8 mouse cellular contexts compared by ENCODE assay signal in the genomic region with DNA sequence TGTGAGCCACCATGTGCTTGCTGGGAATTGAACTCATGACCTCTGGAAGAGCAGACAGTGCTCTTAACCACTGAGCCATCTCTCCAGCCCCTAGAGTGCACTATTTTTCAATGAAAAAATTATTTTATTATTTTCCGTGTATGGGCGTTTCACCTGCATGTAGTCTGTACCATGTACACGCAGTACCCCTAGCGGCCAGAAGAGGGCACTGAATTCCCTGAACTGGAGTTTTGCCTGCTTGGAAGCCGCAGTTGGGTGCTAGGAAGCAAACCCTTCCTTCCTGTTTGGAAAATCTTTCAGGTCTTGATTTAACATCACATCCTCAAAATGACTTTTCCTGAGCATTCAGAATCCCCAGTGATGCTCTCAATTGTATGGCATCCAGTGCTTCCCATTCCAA. TPM values are rescaled to one million over a fixed set of nuclear protein-coding genes. Genes with fewer than 3 reads are reported as not detected.
A peak's percentile ranks its signal among the peaks of the same experiment; 100 is the strongest.
DNase-seq lines count a peak whose midpoint lies in the region; ATAC-seq lines count a peak whose summit lies in the region.

No protein-coding gene starts in this region.

- no peak for ATAC-seq in forebrain, embryonic 11.5 days (replicated peaks; ENCODE audit: low FRiP score)
- no peak for ATAC-seq in forebrain, embryonic 15.5 days (replicated peaks)

- H3K36me3 ChIP-seq in forebrain, embryonic 11.5 days (ENCODE audit: control insufficient read depth, insufficient read depth, low read length): no peaks in the 10 kb centered on the region
- no peaks in the 10 kb centered on the region for H3K36me3 ChIP-seq in forebrain, embryonic 15.5 days

- 22% methylated on average over 5 of the region's 5 CpGs for WGBS in forebrain, embryonic 11.5 days
- WGBS in forebrain, embryonic 15.5 days: 18% methylated on average over 5 of the region's 5 CpGs

- no peaks in the 10 kb centered on the region for H3K9me3 ChIP-seq in forebrain, embryonic 11.5 days (ENCODE audit: control insufficient read depth, low read length)
- H3K9me3 ChIP-seq in forebrain, embryonic 15.5 days: no peaks in the 10 kb centered on the region

- no peak overlapping the region for H3K9ac ChIP-seq in forebrain, embryonic 11.5 days (ENCODE audit: low read length)
- no peak overlapping the region for H3K9ac ChIP-seq in forebrain, embryonic 15.5 days (replicated peaks)

- peak; percentile 81 for DNase-seq in forebrain, embryonic 11.5 days (ENCODE audit: low spot score)
- DNase-seq in ovary, postnatal 14 days (ENCODE audit: low spot score): peak; percentile 29
- DNase-seq in ovary, adult 18-20 months (ENCODE audit: low spot score): no peak
- peak; percentile 64 for DNase-seq in cerebellum, adult 9-10 months
- DNase-seq in induced T-regulatory cell, adult 2 months (ENCODE audit: low read depth): peak; percentile 82
- peak; percentile 79 for DNase-seq in naive thymus-derived CD4-positive, alpha-beta T cell, adult 2 months (ENCODE audit: low read depth)
- DNase-seq in thymus, postnatal 4 days: peak; percentile 84

- H3K27me3 ChIP-seq in forebrain, embryonic 11.5 days (ENCODE audit: control insufficient read depth, insufficient read depth, low read length): no peaks in the 10 kb centered on the region
- no peaks in the 10 kb centered on the region for H3K27me3 ChIP-seq in forebrain, embryonic 15.5 days

- no peak overlapping the region for H3K4me2 ChIP-seq in forebrain, embryonic 11.5 days (ENCODE audit: low read depth, low read length, severe bottlenecking)
- H3K4me2 ChIP-seq in forebrain, embryonic 15.5 days (replicated peaks): no peak overlapping the region

- no peak overlapping the region for H3K27ac ChIP-seq in forebrain, embryonic 11.5 days (ENCODE audit: low read depth, low read length)
- no peak overlapping the region for H3K27ac ChIP-seq in forebrain, embryonic 15.5 days (replicated peaks)

- no peaks in the 10 kb centered on the region for H3K4me1 ChIP-seq in forebrain, embryonic 11.5 days (replicated peaks; ENCODE audit: control insufficient read depth, insufficient read depth, low read length)
- no peaks in the 10 kb centered on the region for H3K4me1 ChIP-seq in forebrain, embryonic 15.5 days

- H3K4me3 ChIP-seq in forebrain, embryonic 11.5 days (ENCODE audit: low read depth, low read length): no peak overlapping the region
- H3K4me3 ChIP-seq in forebrain, embryonic 15.5 days: no peak overlapping the region

RNA-seq across cellular contexts. Expression of a gene that starts 10.9 kb away (rescaled TPM):
- polyA plus RNA-seq in forebrain, embryonic 11.5 days (2014; fragmentation: Nextera tagmentation; extraction: Ambion mirVana): 114 TPM in 2 replicates
- polyA plus RNA-seq in forebrain, embryonic 15.5 days (2015; fragmentation: Nextera tagmentation; extraction: Ambion mirVana): 40.6 and 41.8 TPM in 2 replicates

RNA-seq across cellular contexts. Expression of a gene that starts 47.3 kb away (rescaled TPM):
- 5.4 and 6.7 TPM in 2 replicates for polyA plus RNA-seq in forebrain, embryonic 11.5 days (2014; fragmentation: Nextera tagmentation; extraction: Ambion mirVana)
- 6.2 and 7.6 TPM in 2 replicates for polyA plus RNA-seq in forebrain, embryonic 15.5 days (2015; fragmentation: Nextera tagmentation; extraction: Ambion mirVana)
